Mouse (Mus musculus): Measurements from ENCODE around the gene Fcgrt. TPM values are rescaled to one million over a fixed set of nuclear protein-coding genes. Genes with fewer than 3 reads are reported as not detected.

Fcgrt gene
- polyA plus RNA-seq, 1 experiment: 67.2 TPM

DNA sequence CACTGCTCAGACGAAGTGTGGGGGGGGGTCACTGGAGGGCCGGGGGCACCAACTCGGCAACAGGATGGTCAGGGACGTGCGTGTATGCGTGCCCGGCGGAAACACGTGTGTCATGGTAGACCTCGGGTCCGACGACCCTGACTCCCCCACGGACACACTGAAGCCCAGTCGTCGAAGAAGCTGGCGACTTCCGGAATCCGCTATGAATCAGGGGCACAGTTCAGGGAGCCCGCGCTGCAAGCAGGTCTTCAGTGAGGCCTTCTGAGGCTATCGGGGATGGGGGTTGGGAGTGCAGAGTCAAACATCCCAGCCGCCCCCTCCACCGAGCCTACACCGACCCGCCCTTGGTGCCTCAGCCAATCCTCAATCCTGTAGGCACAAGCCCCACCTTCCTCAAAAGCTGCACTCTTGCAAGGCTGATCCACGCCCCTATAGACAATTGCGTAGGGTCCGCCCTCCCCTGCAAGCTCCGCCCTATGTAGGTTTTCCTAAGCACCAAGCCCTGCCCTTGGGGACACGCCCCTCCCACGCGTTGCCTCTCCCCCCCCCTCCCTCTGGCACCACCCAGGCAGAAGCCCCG, 49.6 kb downstream of the Fcgrt start:
- Histone ChIP-seq H3K79me2 (ENCODE audit: control insufficient read depth, insufficient read depth) (peaks cover 13% of the 10 kb centered on the region), H3K4me2 (ENCODE audit: low read depth) (peak overlapping the region; percentile 96), H3ac (ENCODE audit: control insufficient read depth, insufficient read length) (peak overlapping the region; percentile 42), H3K4me3 (peak overlapping the region; percentile 58), H3K27me3 (ENCODE audit: control insufficient read depth, insufficient read depth, insufficient read length) (no peaks in the 10 kb centered on the region), H3K36me3 (ENCODE audit: control insufficient read depth, insufficient read depth) (no peaks in the 10 kb centered on the region)
- TF ChIP-seq REST (IDR thresholded peaks at IDR 0.05; ENCODE audit: insufficient read depth, insufficient read length) (peak; percentile 1), MYOG (IDR thresholded peaks at IDR 0.05; ENCODE audit: control insufficient read depth in 1 of 3, insufficient read depth in 1 of 3, insufficient read length in 2 of 3, low read depth in 2 of 3) (no peak), POLR2A (IDR thresholded peaks at IDR 0.05; ENCODE audit: insufficient read length, low read depth) (peak; percentile 82), MYOD1 (IDR thresholded peaks at IDR 0.05; ENCODE audit: control insufficient read depth in 1 of 3, insufficient read length in 2 of 3, low read depth in 2 of 3) (no peak), POLR2AphosphoS2 (IDR thresholded peaks at IDR 0.05; ENCODE audit: insufficient read length, low read depth) (peak; percentile 89), MAX (IDR thresholded peaks at IDR 0.05; ENCODE audit: low read depth) (no peak), TCF3 (IDR thresholded peaks at IDR 0.05; ENCODE audit: insufficient read length, low read depth) (no peak), CEBPB (IDR thresholded peaks at IDR 0.05; ENCODE audit: insufficient read depth, poor library complexity, severe bottlenecking) (no peak), SRF (IDR thresholded peaks at IDR 0.05; ENCODE audit: control insufficient read depth, insufficient read length, low read depth) (peak; percentile 46), E2F4 (IDR thresholded peaks at IDR 0.05; ENCODE audit: insufficient read depth) (peak; percentile 54), USF1 (IDR thresholded peaks at IDR 0.05; ENCODE audit: low read depth) (no peak)

DNA sequence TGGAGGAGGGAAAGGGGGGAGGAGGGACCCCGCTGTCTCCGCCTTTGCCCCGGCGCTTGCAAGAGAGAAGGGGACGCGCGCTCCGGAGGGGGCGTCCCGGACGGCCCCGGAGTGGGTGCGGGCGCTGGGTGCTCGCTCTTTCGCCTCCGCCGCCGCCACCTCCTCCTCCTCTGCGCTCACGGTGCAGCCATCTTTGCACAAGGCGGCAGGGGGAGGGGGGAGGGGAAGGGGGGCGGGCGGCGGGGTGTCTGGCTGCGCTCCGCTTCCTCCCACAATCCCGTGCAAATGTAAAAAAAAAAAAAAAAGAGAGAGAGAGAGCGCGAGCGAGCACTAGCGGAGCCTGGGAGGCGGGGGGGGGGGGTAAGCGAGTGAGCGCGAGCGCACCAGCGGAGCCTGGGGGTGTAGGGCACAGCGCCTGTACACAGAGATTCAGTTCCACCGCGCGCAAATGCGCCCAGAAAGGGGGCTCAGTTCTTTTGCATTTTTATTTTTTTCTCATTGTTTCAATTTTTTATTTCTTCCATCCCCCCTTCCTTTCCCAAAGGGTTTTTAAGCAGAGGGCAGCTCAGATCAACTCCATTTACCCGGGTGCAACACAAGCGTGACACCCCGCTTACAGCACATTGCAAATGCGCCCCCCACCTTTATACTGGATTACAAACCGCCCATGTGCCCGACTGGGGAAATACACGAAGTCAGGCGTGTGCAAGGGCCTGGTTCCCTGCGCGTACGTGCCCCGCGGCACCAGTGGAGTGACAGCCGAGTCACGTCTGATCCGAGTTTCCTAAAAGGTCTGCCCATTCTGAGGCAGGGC, 50.3 kb downstream of the Fcgrt start:
- H3K4me3 ChIP-seq: peak overlapping the region; percentile 58
- TF ChIP-seq USF1 (IDR thresholded peaks at IDR 0.05; ENCODE audit: low read depth): no peak
- peak; percentile 66 for TF ChIP-seq POLR2A (IDR thresholded peaks at IDR 0.05; ENCODE audit: insufficient read length, low read depth)
- no peak for TF ChIP-seq SRF (IDR thresholded peaks at IDR 0.05; ENCODE audit: control insufficient read depth, insufficient read length, low read depth)
- TF ChIP-seq MYOG (IDR thresholded peaks at IDR 0.05; ENCODE audit: control insufficient read depth in 1 of 3, insufficient read depth in 1 of 3, insufficient read length in 2 of 3, low read depth in 2 of 3): no peak

DNA sequence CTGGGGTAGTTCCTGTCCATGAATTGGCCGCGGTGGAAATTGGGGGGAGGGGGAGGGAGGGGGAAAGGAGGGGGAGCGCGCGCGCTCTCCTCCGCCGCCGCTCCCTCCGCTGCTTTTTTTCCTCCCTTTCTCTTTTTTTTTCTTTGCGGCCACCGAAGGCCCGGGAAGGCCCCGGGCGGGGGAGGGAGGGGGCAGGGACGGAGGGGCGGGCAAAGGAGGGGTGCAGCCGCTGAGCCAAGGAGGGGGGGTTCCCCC, 50.9 kb downstream of the Fcgrt start, which contains the start of gene Prr12:
Gene Prr12 (minus strand): TSS at position 20 of the 255 bp plus-strand sequence.
- TF ChIP-seq POLR2A (IDR thresholded peaks at IDR 0.05; ENCODE audit: insufficient read length, low read depth) (no peak), TCF3 (IDR thresholded peaks at IDR 0.05; ENCODE audit: insufficient read length, low read depth) (no peak), USF1 (IDR thresholded peaks at IDR 0.05; ENCODE audit: low read depth) (no peak), MAX (IDR thresholded peaks at IDR 0.05; ENCODE audit: low read depth) (no peak), MYOG (IDR thresholded peaks at IDR 0.05; ENCODE audit: control insufficient read depth in 1 of 3, insufficient read depth in 1 of 3, insufficient read length in 2 of 3, low read depth in 2 of 3) (no peak), E2F4 (IDR thresholded peaks at IDR 0.05; ENCODE audit: insufficient read depth) (no peak), TCF12 (IDR thresholded peaks at IDR 0.05; ENCODE audit: insufficient read depth, poor library complexity, severe bottlenecking) (no peak), SRF (IDR thresholded peaks at IDR 0.05; ENCODE audit: control insufficient read depth, insufficient read length, low read depth) (no peak)
- Histone ChIP-seq H3K36me3 (ENCODE audit: control insufficient read depth, insufficient read depth) (no peaks in the 10 kb centered on the region), H3K79me2 (ENCODE audit: control insufficient read depth, insufficient read depth) (peaks cover 13% of the 10 kb centered on the region), H3K27me3 (ENCODE audit: control insufficient read depth, insufficient read depth, insufficient read length) (no peaks in the 10 kb centered on the region), H3ac (ENCODE audit: control insufficient read depth, insufficient read length) (peak within 1 kb of the TSS; percentile 42), H3K4me2 (ENCODE audit: low read depth) (peak within 1 kb of the TSS; percentile 98), H3K4me3 (peak within 1 kb of the TSS; percentile 58)

More for the DNA sequence above, 50.3 kb downstream of the Fcgrt start:
- Histone ChIP-seq H3K36me3 (ENCODE audit: control insufficient read depth, insufficient read depth) (no peaks in the 10 kb centered on the region), H3ac (ENCODE audit: control insufficient read depth, insufficient read length) (peak overlapping the region; percentile 42), H3K79me2 (ENCODE audit: control insufficient read depth, insufficient read depth) (peaks cover 13% of the 10 kb centered on the region), H3K4me2 (ENCODE audit: low read depth) (peak overlapping the region; percentile 96), H3K27me3 (ENCODE audit: control insufficient read depth, insufficient read depth, insufficient read length) (no peaks in the 10 kb centered on the region)

DNA sequence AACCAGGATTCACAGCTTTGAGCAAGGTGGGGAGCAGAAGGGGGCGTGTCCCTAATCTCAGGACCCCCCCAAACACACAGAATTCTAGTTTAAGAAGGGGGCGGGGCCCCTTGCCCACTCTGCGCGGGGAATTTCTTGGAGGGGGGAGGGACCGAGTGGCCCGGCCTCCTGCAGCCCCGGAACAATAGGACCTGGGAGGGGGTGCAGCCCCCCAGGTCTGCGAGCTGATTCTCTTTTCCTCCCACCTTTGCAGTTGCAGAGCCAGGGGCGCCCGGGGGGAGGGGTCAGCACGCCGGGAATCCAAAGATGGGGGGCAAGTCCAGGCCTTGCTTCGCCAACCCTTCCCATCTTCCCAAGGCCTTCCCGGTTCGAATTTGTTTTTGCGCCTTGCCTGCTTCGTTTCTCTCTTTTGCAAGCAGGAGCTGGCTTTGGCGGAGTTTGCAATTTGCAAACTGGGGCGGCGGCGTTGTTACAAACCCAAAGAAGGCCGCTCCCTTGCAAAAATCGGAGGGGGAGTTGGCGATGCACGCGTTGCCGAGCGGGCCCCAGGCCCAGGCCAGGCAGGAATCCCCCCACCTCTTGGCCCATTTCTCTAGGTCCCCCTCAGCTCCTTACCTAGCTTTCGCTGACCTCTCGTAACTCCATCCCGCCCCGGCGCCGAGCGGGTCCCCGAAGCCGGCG, 51.3 kb downstream of the Fcgrt start:
- no peaks in the 10 kb centered on the region for H3K27me3 ChIP-seq (ENCODE audit: control insufficient read depth, insufficient read depth, insufficient read length)
- no peaks in the 10 kb centered on the region for H3K36me3 ChIP-seq (ENCODE audit: control insufficient read depth, insufficient read depth)
- peak overlapping the region; percentile 58 for H3K4me3 ChIP-seq
- no peak for TF ChIP-seq POLR2AphosphoS2 (IDR thresholded peaks at IDR 0.05; ENCODE audit: insufficient read length, low read depth)
- no peak for TF ChIP-seq TCF12 (IDR thresholded peaks at IDR 0.05; ENCODE audit: insufficient read depth, poor library complexity, severe bottlenecking)
- TF ChIP-seq CEBPB (IDR thresholded peaks at IDR 0.05; ENCODE audit: insufficient read depth, poor library complexity, severe bottlenecking): no peak
- no peak for TF ChIP-seq TCF3 (IDR thresholded peaks at IDR 0.05; ENCODE audit: insufficient read length, low read depth)
- no peak for TF ChIP-seq MYOG (IDR thresholded peaks at IDR 0.05; ENCODE audit: control insufficient read depth in 1 of 3, insufficient read depth in 1 of 3, insufficient read length in 2 of 3, low read depth in 2 of 3)
- TF ChIP-seq REST (IDR thresholded peaks at IDR 0.05; ENCODE audit: insufficient read depth, insufficient read length): no peak
- TF ChIP-seq SRF (IDR thresholded peaks at IDR 0.05; ENCODE audit: control insufficient read depth, insufficient read length, low read depth): no peak
- no peak for TF ChIP-seq POLR2A (IDR thresholded peaks at IDR 0.05; ENCODE audit: insufficient read length, low read depth)
- TF ChIP-seq MYOD1 (IDR thresholded peaks at IDR 0.05; ENCODE audit: control insufficient read depth in 1 of 3, insufficient read length in 2 of 3, low read depth in 2 of 3): no peak
- no peak for TF ChIP-seq USF1 (IDR thresholded peaks at IDR 0.05; ENCODE audit: low read depth)
- no peak for TF ChIP-seq E2F4 (IDR thresholded peaks at IDR 0.05; ENCODE audit: insufficient read depth)
- no peak for TF ChIP-seq MAX (IDR thresholded peaks at IDR 0.05; ENCODE audit: low read depth)
- H3ac ChIP-seq (ENCODE audit: control insufficient read depth, insufficient read length): peak overlapping the region; percentile 42
- peaks cover 13% of the 10 kb centered on the region for H3K79me2 ChIP-seq (ENCODE audit: control insufficient read depth, insufficient read depth)
- peak overlapping the region; percentile 98 for H3K4me2 ChIP-seq (ENCODE audit: low read depth)
